Mouse (Mus musculus): ENCODE data around the gene Otulin.

The Otulin gene

GRCm38 (mm10) chr15:27612533-27613221, 17.8 kb downstream of the Otulin start:
- DNase-seq: peak; percentile 73

- DNase-seq: no peak
Measured at GRCm38 (mm10) chr15:27609554-27609953, 20.9 kb downstream of the Otulin start.

GRCm38 (mm10) chr15:27605252-27605651, 25.2 kb downstream of the Otulin start:
- no peak for DNase-seq

- no peak for DNase-seq
Measured at GRCm38 (mm10) chr15:27604558-27604957, 25.9 kb downstream of the Otulin start.

- no peak for DNase-seq
Measured at GRCm38 (mm10) chr15:27600524-27600923, 30.0 kb downstream of the Otulin start.

GRCm38 (mm10) chr15:27598786-27599385, 31.6 kb downstream of the Otulin start:
- DNase-seq: no peak

- DNase-seq: no peak
Measured at GRCm38 (mm10) chr15:27597516-27597915, 33.0 kb downstream of the Otulin start.

GRCm38 (mm10) chr15:27596463-27597140, 33.9 kb downstream of the Otulin start:
- DNase-seq: peak; percentile 78

- no peak for DNase-seq
Measured at GRCm38 (mm10) chr15:27595560-27595959, 34.9 kb downstream of the Otulin start.

- DNase-seq: no peak
Measured at GRCm38 (mm10) chr15:27594973-27595372, 35.5 kb downstream of the Otulin start.

- peak; percentile 64 for DNase-seq
Measured at GRCm38 (mm10) chr15:27593717-27594116, 36.8 kb downstream of the Otulin start.

- DNase-seq: no peak
Measured at GRCm38 (mm10) chr15:27592620-27593320, 37.7 kb downstream of the Otulin start.

GRCm38 (mm10) chr15:27590812-27591211, 39.7 kb downstream of the Otulin start:
- DNase-seq: no peak

GRCm38 (mm10) chr15:27588087-27588826, 42.2 kb downstream of the Otulin start:
- DNase-seq: no peak

- no peak for DNase-seq
Measured at GRCm38 (mm10) chr15:27586093-27586480, 44.4 kb downstream of the Otulin start.

GRCm38 (mm10) chr15:27585466-27586092, 44.9 kb downstream of the Otulin start:
- DNase-seq: no peak

GRCm38 (mm10) chr15:27583620-27584019, 46.9 kb downstream of the Otulin start:
- no peak for DNase-seq

GRCm38 (mm10) chr15:27583042-27583441, 47.5 kb downstream of the Otulin start:
- peak; percentile 68 for DNase-seq

GRCm38 (mm10) chr15:27582428-27582827, 48.1 kb downstream of the Otulin start:
- DNase-seq: no peak

GRCm38 (mm10) chr15:27581640-27582039, 48.9 kb downstream of the Otulin start:
- no peak for DNase-seq

GRCm38 (mm10) chr15:27580771-27581170, 49.7 kb downstream of the Otulin start:
- no peak for DNase-seq

GRCm38 (mm10) chr15:27579853-27580252, 50.6 kb downstream of the Otulin start:
- DNase-seq: no peak
